Mouse (Mus musculus) bone marrow, adult 2 months (tissue): ENCODE data around the gene Tbxas1.

Experiments used
- CTCF ChIP-seq: fragments of 200-500 bp; IDR thresholded peaks from 2 replicates; pipeline ENCODE4 v1.5.1; 2011; ENCODE audit warnings: low read length, control low read depth; ENCODE audit not compliant: control insufficient read depth, insufficient read depth
- POLR2A ChIP-seq: fragments of 200-500 bp; IDR thresholded peaks from 2 replicates; pipeline ENCODE4 v1.6.1; 2011; ENCODE audit warnings: low read depth, mild to moderate bottlenecking, control low read depth, low read length, borderline replicate concordance; ENCODE audit not compliant: control insufficient read depth

DNA sequence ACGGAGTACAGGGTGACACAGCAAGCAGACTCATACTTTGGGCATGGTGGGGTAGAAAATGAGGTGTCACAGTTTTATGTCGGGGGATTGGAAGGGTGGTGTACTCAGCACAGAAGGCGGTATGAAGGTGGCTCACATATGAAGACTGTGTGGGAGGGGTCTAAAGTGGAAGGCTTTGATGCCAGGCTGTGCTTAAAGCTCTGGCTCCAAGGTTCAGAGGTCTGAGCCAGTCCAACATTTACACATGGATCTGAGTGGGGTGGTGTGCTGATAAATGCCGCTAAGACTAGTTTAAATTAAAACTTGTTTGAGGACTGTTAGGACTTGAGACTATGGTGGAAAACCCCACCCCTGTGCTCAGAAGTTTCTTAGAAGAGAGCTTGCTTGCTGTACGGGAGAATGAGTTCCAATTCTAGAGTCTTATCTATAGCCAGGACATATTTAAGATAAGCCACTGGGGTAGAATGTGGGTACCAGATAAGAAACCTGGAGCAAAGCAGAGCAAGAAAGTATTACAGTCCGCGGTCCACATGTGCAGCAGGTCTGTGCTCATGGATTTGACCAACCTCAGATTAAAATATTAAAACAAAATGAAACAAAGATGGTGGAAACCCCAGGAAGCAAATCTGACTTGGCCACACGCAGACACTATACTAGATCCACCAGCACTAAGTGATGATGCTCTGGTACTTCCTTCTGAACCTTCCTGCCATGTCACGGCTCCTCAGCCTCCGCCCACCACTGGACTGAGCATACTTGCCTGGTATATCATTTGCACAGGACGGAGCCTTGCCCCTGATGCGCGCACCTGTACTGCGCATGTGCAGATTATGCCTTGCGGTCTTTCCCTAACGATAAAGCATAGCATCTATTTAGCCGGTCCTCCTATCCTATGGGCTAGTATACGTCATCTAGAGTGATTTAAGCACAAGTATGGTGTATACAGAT, 48.9 kb downstream of the Tbxas1 start:
- TF ChIP-seq CTCF (no peak), POLR2A (no peak)
